11 mouse cellular contexts compared by ENCODE assay signal in genomic region chr3:90313367-90313766, GRCm38 (mm10). TPM values are rescaled to one million over a fixed set of nuclear protein-coding genes. Genes with fewer than 3 reads are reported as not detected.
DNase-seq lines count a peak whose midpoint lies in the region; ATAC-seq and TF ChIP-seq lines count a peak whose summit lies in the region.
"Had no signal": no experiment of that assay in that cellular context is flagged by ENCODE, and none has a peak within 500 bp of the region (broad histone marks: within the 10 kb centered on the region; RNA-seq: fewer than 3 reads in every experiment).

No protein-coding gene starts in this region.

- no peaks in the 10 kb centered on the region for H3K9me3 ChIP-seq in lung, embryonic 14.5 days (ENCODE audit: low read depth, low read length)
- H3K9me3 ChIP-seq in E14TG2a.4 (ENCODE audit: low read length), result no peaks in the 10 kb centered on the region
- H3K9me3 ChIP-seq: embryonic facial prominence, embryonic 13.5 days had no signal

- no peak overlapping the region for H3K9ac ChIP-seq in lung, embryonic 14.5 days
- H3K9ac ChIP-seq: embryonic facial prominence, embryonic 13.5 days had no signal

- no peaks in the 10 kb centered on the region for H3K36me3 ChIP-seq in lung, embryonic 14.5 days (ENCODE audit: insufficient read depth)
- peaks cover 28% of the 10 kb centered on the region for H3K36me3 ChIP-seq in E14TG2a.4 (ENCODE audit: insufficient read depth, low read length)
- H3K36me3 ChIP-seq: embryonic facial prominence, embryonic 13.5 days had no signal

- TF ChIP-seq CTCF in lung, embryonic 14.5 days (IDR thresholded peaks at IDR 0.05; ENCODE audit: low read depth), result peak; percentile 47
- TF ChIP-seq CTCF in E14TG2a.4 (conservative IDR thresholded peaks at IDR 0.05; ENCODE audit: low read length), result peak; percentile 47

- no peak overlapping the region for H3K27ac ChIP-seq in lung, embryonic 14.5 days (ENCODE audit: low read depth)
- H3K27ac ChIP-seq: embryonic facial prominence, embryonic 13.5 days had no signal

- H3K4me3 ChIP-seq in lung, embryonic 14.5 days (ENCODE audit: low read depth, low read length), result no peak overlapping the region
- H3K4me3 ChIP-seq in E14TG2a.4 (replicated peaks; ENCODE audit: low read length), result no peak overlapping the region
- H3K4me3 ChIP-seq: embryonic facial prominence, embryonic 13.5 days had no signal

- ATAC-seq in lung, embryonic 14.5 days (ENCODE audit: insufficient read depth), result no peak
- ATAC-seq: hindbrain, embryonic 16.5 days had no signal

- no peaks in the 10 kb centered on the region for H3K27me3 ChIP-seq in lung, embryonic 14.5 days (ENCODE audit: insufficient read depth, low read length)
- no peaks in the 10 kb centered on the region for H3K27me3 ChIP-seq in E14TG2a.4 (ENCODE audit: insufficient read depth, low read length)
- H3K27me3 ChIP-seq: embryonic facial prominence, embryonic 13.5 days had no signal

- intact Hi-C loops in heart, postnatal 25 days (cut with DNase I), result no loop called here

- H3K4me2 ChIP-seq in lung, embryonic 14.5 days, result no peak overlapping the region
- H3K4me2 ChIP-seq: embryonic facial prominence, embryonic 13.5 days had no signal

- peak; percentile 31 for DNase-seq in lung, embryonic 14.5 days
- DNase-seq in lung, postnatal 4 days, result no peak
- peak; percentile 24 for DNase-seq in c-Kit-negative CD71-positive TER-119-positive erythroid progenitor cells, embryonic 14.5 days (ENCODE audit: low read depth, low spot score)
- DNase-seq in mesoderm, embryonic 11.5 days (ENCODE audit: low read depth, low spot score), result peak; percentile 11
- no peak for DNase-seq in adipocyte (ENCODE audit: low spot score)
- DNase-seq in heart, postnatal 25 days (ENCODE audit: low spot score), result no peak
- DNase-seq: adrenal gland, postnatal 25 days; gastrocnemius, postnatal 10 days had no signal

- no peaks in the 10 kb centered on the region for H3K4me1 ChIP-seq in lung, embryonic 14.5 days (ENCODE audit: insufficient read depth)
- peaks cover 40% of the 10 kb centered on the region for H3K4me1 ChIP-seq in E14TG2a.4 (replicated peaks; ENCODE audit: low read depth, low read length)
- H3K4me1 ChIP-seq: embryonic facial prominence, embryonic 13.5 days had no signal

RNA-seq across cellular contexts. Expression of gene Gatad2b, which starts 20.4 kb away (rescaled TPM):
- polyA plus RNA-seq in lung, embryonic 14.5 days (2014; fragmentation: Nextera tagmentation; extraction: Ambion mirVana), result 14.6 and 15.8 TPM in 2 replicates
- total RNA-seq in heart, postnatal 25 days (2021), result 10 to 100 TPM; 42.8 to 43.6 TPM

RNA-seq across cellular contexts. Expression of gene Dennd4b, which starts 48.4 kb away (rescaled TPM):
- polyA plus RNA-seq in lung, embryonic 14.5 days (2014; fragmentation: Nextera tagmentation; extraction: Ambion mirVana), result 4.4 and 6.1 TPM in 2 replicates
- total RNA-seq in heart, postnatal 25 days (2021), result 10 to 100 TPM; 31.9 to 33.4 TPM

RNA-seq across cellular contexts. Expression of gene Crtc2, which starts 59.4 kb away (rescaled TPM):
- 19.3 and 19.6 TPM in 2 replicates for polyA plus RNA-seq in lung, embryonic 14.5 days (2014; fragmentation: Nextera tagmentation; extraction: Ambion mirVana)
- total RNA-seq in heart, postnatal 25 days (2021), result 10 to 100 TPM; 14.6 to 16.1 TPM

Comparison
In these comparisons a context has a peak if more than half of its experiments do, and no peak if none do; other contexts are left out.
1. DNase-seq: peak in lung, embryonic 14.5 days (single experiment), c-Kit-negative CD71-positive TER-119-positive erythroid progenitor cells, embryonic 14.5 days (single experiment) and mesoderm, embryonic 11.5 days (single experiment); none in lung, postnatal 4 days (0 of 2), adipocyte (single experiment) and heart, postnatal 25 days (single experiment).